Mouse (Mus musculus) lung, embryonic 14.5 days (tissue): Measurements from ENCODE around the gene Ccdc88a. TPM values are rescaled to one million over a fixed set of nuclear protein-coding genes. Genes with fewer than 3 reads are reported as not detected.

Experiments
- ATAC-seq: fragments of 200-750 bp; cut with Nextera tagmentation; 2 replicates; pipeline ENCODE4 v1.8.0; 2017; ENCODE audit warnings: mild to moderate bottlenecking, moderate TSS enrichment, moderate library complexity; ENCODE audit not compliant: insufficient read depth
- DNase-seq: peaks from one replicate; pipeline ENCODE4 v3.0.0-alpha.2; 2015
- H3K27ac ChIP-seq: fragments of 300-500 bp; sonication (generic); 2 replicates; pipeline ENCODE4 v1.5.1; 2014; ENCODE audit warnings: low read depth, mild to moderate bottlenecking, moderate library complexity
- H3K27me3 ChIP-seq: fragments of 300-500 bp; sonication (generic); 2 replicates; pipeline ENCODE4 v1.6.1; 2014; ENCODE audit warnings: low read length, control low read depth; ENCODE audit not compliant: insufficient read depth
- H3K36me3 ChIP-seq: fragments of 300-500 bp; sonication (generic); 2 replicates; pipeline ENCODE4 v1.6.1; 2014; ENCODE audit warnings: control low read depth; ENCODE audit not compliant: insufficient read depth
- H3K4me1 ChIP-seq: fragments of 300-500 bp; sonication (generic); 2 replicates; pipeline ENCODE4 v1.6.1; 2014; ENCODE audit warnings: antibody characterized with exemption, control low read depth; ENCODE audit not compliant: insufficient read depth
- H3K4me2 ChIP-seq: fragments of 300-500 bp; sonication (generic); 2 replicates; pipeline ENCODE4 v1.6.1; 2014; ENCODE audit warnings: mild to moderate bottlenecking
- H3K4me3 ChIP-seq: fragments of 300-500 bp; sonication (generic); 2 replicates; pipeline ENCODE4 v1.5.1; 2014; ENCODE audit warnings: low read depth, low read length
- H3K9ac ChIP-seq: fragments of 300-500 bp; sonication (generic); 2 replicates; pipeline ENCODE4 v1.6.1; 2014
- H3K9me3 ChIP-seq: fragments of 300-500 bp; sonication (generic); 2 replicates; pipeline ENCODE4 v1.6.1; 2016; ENCODE audit warnings: low read depth, low read length, control low read depth
- CTCF ChIP-seq: IDR thresholded peaks from 2 replicates; pipeline ENCODE4 v1.5.1; 2016; ENCODE audit warnings: antibody characterized with exemption, low read depth
- WGBS: fragments of 180-500 bp; shearing (Covaris S2); extraction: QIAGEN DNeasy Blood & Tissue Kit; methylation state at CpG from one replicate; pipeline ENCODE4 v1.1.7; 2014; 5-methylcytosine and 5-hydroxymethylcytosine counted together
- polyA plus RNA-seq: library from polyadenylated mRNA; unstranded; fragments of >200 nt; fragmentation: Nextera tagmentation; extraction: Ambion mirVana; gene quantifications from 2 replicates; pipeline ENCODE4 v1.2.1, GENCODE M21; 2014

Ccdc88a gene
- polyA plus RNA-seq, 1 experiment from 2014 or later, result 33.7 TPM

DNA sequence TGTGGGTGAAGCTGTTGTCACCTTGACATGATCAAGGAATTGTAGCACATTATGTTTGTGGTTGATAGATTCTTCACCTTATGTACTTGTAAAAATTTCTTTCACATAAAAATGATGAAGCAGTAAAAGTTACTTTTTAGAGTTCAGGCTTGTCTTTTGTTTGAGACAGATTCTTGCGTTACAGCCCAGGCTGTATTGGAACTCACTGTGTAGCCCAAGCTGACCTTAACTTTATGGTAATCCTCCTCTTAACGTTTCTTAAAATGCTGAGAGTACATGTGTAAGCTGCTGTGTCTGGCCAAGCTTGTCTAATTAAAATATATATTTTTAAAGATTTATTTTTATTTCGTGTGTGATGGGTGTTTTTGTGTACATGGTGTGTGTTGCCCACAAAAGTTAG lies 11.2 kb downstream of the Ccdc88a start:
- no peak for ATAC-seq
- Histone ChIP-seq H3K9ac (no peak overlapping the region), H3K4me3 (no peak overlapping the region), H3K36me3 (no peaks in the 10 kb centered on the region), H3K4me1 (no peaks in the 10 kb centered on the region), H3K27ac (no peak overlapping the region), H3K4me2 (no peak overlapping the region), H3K27me3 (no peaks in the 10 kb centered on the region), H3K9me3 (no peaks in the 10 kb centered on the region)
- WGBS, result 79% methylated on average over 3 of the region's 3 CpGs
- DNase-seq, result no peak
- TF ChIP-seq CTCF, result no peak

DNA sequence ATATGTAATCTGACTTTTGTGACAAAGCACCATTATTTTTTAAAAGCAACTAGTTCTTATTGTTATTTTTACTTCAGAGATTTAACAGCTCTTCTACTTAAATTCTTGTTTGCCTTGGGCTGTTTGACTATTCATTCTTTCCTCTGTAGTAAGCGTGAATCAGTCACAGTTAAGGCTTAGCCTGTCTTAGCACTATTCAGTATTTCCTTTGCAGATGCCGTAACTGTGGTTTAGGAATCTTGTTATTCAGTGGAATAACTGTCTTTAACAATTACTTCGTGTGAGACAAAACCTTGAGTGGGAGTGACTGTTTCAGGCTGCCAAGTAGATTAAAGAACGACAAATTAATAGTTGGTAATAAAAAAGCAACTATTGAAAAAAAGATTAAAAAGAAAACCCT lies 16.5 kb downstream of the Ccdc88a start:
- WGBS, result 77% methylated on average over 4 of the region's 4 CpGs
- ATAC-seq, result no peak
- no peak for TF ChIP-seq CTCF
- H3K4me3 ChIP-seq, result no peak overlapping the region
- no peak for DNase-seq
- H3K36me3 ChIP-seq, result no peaks in the 10 kb centered on the region
- H3K9me3 ChIP-seq, result no peaks in the 10 kb centered on the region
- no peaks in the 10 kb centered on the region for H3K4me1 ChIP-seq
- H3K4me2 ChIP-seq, result no peak overlapping the region
- H3K27me3 ChIP-seq, result no peaks in the 10 kb centered on the region
- H3K27ac ChIP-seq, result no peak overlapping the region
- no peak overlapping the region for H3K9ac ChIP-seq

DNA sequence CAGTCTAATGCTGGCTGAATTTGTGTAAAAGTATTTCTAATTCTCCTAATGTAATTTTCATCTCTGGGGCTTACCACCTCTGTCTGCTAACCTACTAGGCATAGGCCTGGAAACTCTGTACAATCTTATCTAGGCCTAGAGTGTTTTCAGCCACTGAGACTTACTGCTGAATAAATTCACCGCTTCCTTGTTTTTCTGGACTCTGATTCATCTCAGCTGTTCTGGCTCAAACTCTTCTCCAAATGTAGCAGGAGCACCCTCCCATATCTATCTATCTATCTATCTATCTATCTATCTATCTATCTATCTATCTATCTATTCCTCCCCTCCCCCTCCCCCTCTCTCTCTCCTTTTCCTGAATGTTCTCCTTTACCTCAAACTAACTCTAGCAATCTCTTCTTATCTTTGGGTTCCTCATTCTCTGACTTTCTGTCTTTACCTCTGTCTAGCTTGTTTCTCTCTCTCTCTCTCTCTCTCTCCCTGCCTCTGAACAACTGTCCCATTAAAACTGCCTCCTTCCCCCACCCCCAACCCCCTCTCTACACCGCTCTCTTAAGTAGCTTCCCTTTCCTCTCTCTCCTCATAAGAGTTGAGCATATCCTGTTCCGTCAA lies 21.8 kb downstream of the Ccdc88a start:
- Histone ChIP-seq H3K9me3 (no peaks in the 10 kb centered on the region), H3K27me3 (no peaks in the 10 kb centered on the region), H3K9ac (no peak overlapping the region), H3K27ac (no peak overlapping the region), H3K4me3 (no peak overlapping the region), H3K4me2 (no peak overlapping the region), H3K36me3 (no peaks in the 10 kb centered on the region), H3K4me1 (no peaks in the 10 kb centered on the region)
- WGBS, result 91% methylated on average over 3 of the region's 3 CpGs
- no peak for TF ChIP-seq CTCF
- DNase-seq (no peak), ATAC-seq (no peak)

DNA sequence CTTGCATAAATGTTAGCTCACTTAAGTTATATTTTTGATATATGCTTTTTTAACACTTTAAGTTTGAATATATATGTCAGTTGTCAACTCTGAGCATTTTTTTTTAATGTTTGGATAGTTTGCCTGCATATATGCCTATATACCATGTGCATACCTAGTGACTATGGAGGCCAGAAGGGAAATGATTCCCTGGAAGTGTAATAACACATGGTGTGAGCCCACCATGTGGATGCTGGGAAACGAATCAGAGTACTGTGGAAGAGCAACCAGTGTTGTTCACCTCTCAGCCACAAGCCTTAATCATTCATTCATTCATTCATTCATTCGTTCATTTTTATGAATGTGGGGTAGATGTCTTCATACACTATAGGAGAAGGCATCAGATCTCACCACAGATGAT lies 26.9 kb downstream of the Ccdc88a start:
- TF ChIP-seq CTCF, result no peak
- Histone ChIP-seq H3K4me1 (no peaks in the 10 kb centered on the region), H3K9ac (no peak overlapping the region)

DNA sequence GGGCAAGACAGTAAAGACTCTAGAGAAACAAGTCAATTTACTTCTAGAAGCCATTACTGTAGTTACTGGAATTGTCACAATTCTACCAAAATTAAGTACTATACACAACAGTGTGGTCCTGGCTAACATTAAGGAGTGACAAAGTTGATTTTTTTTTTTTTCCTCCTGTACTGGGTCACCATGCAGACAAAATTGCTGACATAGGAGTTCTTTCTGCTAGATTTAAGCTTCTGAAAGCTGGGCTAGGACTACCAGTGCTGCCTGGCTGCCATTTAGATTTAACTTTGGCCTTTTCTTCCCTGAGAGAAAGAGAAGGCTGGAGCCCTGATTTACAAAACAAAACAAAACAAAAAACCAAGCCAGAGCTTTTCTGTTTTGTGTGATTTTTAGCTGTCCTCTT lies 32.8 kb downstream of the Ccdc88a start:
- Histone ChIP-seq H3K4me3 (no peak overlapping the region), H3K27me3 (no peaks in the 10 kb centered on the region), H3K9ac (no peak overlapping the region), H3K36me3 (0 out of 2 replicates have a peak, but pooled peaks cover 3% of the 10 kb centered on the region), H3K4me2 (no peak overlapping the region), H3K4me1 (no peaks in the 10 kb centered on the region), H3K9me3 (no peaks in the 10 kb centered on the region), H3K27ac (no peak overlapping the region)
- no peak for TF ChIP-seq CTCF
- DNase-seq (no peak), ATAC-seq (no peak)

More for the DNA sequence above, 26.9 kb downstream of the Ccdc88a start:
- no peak for DNase-seq
- Histone ChIP-seq H3K4me3 (no peak overlapping the region), H3K27me3 (no peaks in the 10 kb centered on the region), H3K9me3 (no peaks in the 10 kb centered on the region), H3K4me2 (no peak overlapping the region), H3K36me3 (peaks cover 3% of the 10 kb centered on the region; the same call in 1 of the 2 replicates), H3K27ac (no peak overlapping the region)
- ATAC-seq, result no peak
- WGBS, result 86% methylated on average over 2 of the region's 2 CpGs

DNA sequence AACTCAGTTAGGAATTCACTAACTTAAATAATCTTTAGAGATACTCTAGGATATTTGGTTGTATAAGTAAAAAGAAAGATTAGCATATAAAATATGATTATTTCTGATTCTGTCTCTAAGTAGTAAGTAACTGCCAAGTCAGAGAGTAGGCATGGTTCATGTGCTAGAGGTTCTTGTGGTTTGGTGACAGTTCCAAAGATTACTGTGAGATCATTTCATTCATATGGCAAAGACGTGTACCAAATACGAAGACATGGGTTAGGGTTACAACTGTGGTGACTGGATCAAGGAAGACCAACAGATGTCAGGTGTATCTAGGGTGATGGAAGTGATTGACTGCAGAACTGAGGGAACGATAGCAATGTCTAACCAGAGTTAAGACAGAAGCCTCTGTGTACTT lies 50.0 kb downstream of the Ccdc88a start:
- H3K4me1 ChIP-seq, result no peaks in the 10 kb centered on the region
- no peak overlapping the region for H3K4me3 ChIP-seq
- H3K9ac ChIP-seq, result no peak overlapping the region
- 90% methylated on average over 3 of the region's 3 CpGs for WGBS
- H3K27ac ChIP-seq, result no peak overlapping the region
- ATAC-seq, result no peak
- no peak overlapping the region for H3K4me2 ChIP-seq
- H3K27me3 ChIP-seq, result no peaks in the 10 kb centered on the region
- 0 out of 2 replicates have a peak, but pooled peaks cover 3% of the 10 kb centered on the region for H3K36me3 ChIP-seq
- no peak for DNase-seq
- TF ChIP-seq CTCF, result no peak
- no peaks in the 10 kb centered on the region for H3K9me3 ChIP-seq

DNA sequence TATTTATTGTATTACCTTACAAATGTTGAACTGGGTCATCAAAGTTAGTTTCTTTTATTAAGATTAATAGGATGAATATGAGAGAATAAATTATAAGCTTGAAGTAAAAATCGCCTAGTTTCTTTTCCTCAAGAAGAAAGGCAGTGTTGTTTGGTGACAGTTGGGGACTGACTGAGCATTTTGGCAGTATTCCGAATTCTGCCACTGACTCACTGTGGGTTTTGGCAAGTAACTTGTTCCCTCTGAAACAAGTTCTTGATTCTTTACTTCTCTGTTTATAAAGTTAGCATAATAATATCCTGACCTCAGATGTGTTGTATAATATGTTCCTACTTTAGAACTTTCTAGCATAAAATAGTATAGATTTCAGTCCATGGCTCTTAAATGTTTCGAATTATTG lies 55.3 kb downstream of the Ccdc88a start:
- ATAC-seq (no peak), DNase-seq (peak; percentile 49)
- Histone ChIP-seq H3K4me3 (no peak overlapping the region), H3K4me2 (no peak overlapping the region), H3K9ac (no peak overlapping the region), H3K4me1 (no peaks in the 10 kb centered on the region), H3K36me3 (peaks cover 20% of the 10 kb centered on the region), H3K9me3 (no peaks in the 10 kb centered on the region), H3K27me3 (no peaks in the 10 kb centered on the region), H3K27ac (no peak overlapping the region)
- no peak for TF ChIP-seq CTCF
- WGBS, result 56% methylated on average over 3 of the region's 3 CpGs

DNA sequence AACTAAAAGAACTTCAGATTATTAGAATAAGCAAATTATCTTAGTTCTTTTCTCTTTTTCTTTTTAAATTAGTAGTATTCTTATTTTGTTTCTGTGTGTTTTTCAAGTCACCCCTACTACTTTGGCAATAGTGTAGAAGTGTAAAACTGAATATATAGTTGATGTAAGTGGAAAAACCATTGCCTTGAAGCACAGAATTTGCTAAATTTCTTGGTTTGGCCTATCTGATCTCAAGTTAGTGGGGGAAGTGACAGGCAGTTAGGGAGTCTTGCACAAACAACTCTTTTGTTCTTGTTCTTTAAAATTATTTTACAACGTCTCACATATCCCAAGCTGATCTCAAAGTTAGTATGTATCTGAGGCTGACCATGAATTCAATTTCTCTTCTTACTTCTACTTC lies 57.6 kb downstream of the Ccdc88a start:
- H3K9ac ChIP-seq, result no peak overlapping the region
- ATAC-seq (no peak), DNase-seq (no peak)
- TF ChIP-seq CTCF, result no peak
- H3K27ac ChIP-seq, result no peak overlapping the region
- no peak overlapping the region for H3K4me3 ChIP-seq
- peaks cover 16% of the 10 kb centered on the region for H3K36me3 ChIP-seq
- H3K4me1 ChIP-seq, result no peaks in the 10 kb centered on the region
- no peaks in the 10 kb centered on the region for H3K9me3 ChIP-seq
- WGBS, result 88% methylated on average over 1 of the region's 1 CpGs
- H3K27me3 ChIP-seq, result no peaks in the 10 kb centered on the region
- H3K4me2 ChIP-seq, result no peak overlapping the region
